Mouse (Mus musculus) lung, postnatal 10 days (tissue): ENCODE data around the gene Stx1b.
"Not testable (repeated sequence)": the region's sequence is repeated elsewhere in the genome, so short reads cannot be mapped to it uniquely, and the experiment has no call there.

ENCODE experiments used
- DNase-seq: peaks from one replicate; pipeline ENCODE4 v3.0.0; 2021

The Stx1b gene

DNA sequence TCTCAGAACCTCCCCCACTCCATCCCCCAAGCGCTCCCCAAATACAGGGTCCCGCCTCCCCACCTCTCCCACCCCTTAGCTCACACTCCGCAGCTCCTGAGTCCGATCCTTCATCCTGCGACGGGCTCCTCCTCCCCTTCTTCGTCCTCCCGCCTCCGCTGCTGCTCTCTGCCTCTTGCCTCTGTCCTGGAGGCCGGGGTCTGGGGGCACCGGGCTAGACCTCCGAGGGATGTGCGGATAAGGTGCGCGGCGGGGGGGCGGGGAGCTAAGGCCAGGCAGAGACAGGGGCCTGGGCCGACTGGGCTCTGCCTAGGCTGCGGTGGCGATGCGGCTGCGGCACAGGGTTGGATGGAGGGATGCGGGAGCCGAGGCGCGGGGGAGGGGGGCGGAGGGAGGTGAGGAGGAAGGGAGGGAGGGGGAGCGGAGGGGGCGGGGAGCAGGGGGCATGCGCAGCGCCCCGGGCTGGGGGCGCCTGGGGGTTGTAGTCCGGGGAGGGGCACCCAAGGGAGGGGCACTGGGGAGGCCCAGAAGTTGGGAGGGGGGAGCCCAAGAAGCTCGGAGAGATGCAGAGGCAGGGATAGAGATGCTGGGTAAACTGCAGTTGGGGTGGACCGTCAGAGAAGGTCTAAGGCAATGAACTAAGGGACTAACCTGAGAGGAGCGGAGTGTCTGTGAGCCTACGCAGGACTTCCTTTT lies at the start of gene Stx1b, which contains the start of gene Stx4a:
Stx1b (minus strand) TSS at position 374 of the 696 bp plus-strand sequence.
Stx4a (plus strand) TSS at position 119 of the 696 bp plus-strand sequence.
- peak; percentile 35 for DNase-seq

DNA sequence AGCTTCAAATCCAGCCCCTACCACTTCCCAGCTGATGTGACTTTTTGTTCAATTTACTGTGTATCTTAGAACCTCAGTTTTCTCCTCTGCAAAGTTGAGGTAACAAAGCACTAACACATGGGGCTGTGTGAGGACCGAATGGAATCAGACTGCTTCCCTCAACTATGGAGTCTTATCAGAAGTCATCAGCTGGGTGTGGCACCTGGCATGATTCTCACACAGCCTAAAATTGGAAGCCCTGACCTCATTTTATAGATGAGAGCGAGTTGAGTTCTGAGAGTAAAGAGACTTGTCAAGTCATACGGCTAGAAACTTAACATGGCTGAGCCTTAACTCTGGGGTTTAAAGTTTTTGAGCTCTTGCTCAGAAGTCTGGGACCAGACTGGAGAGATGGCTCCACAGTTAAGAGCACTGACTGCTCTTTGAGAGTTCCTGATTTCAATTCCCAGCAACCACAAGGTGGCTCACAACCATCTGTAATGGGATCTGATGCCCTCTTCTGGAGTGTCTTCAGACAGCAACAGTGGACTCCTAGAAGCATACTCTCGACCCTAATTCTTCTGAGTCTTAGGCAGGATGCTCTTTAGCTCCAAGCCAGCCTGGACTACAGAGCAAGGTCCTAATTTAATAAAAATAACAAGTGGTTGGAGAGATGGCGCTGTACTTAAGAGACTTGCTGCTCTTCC lies 45.9 kb upstream of the Stx1b start:
- no peak for DNase-seq

DNA sequence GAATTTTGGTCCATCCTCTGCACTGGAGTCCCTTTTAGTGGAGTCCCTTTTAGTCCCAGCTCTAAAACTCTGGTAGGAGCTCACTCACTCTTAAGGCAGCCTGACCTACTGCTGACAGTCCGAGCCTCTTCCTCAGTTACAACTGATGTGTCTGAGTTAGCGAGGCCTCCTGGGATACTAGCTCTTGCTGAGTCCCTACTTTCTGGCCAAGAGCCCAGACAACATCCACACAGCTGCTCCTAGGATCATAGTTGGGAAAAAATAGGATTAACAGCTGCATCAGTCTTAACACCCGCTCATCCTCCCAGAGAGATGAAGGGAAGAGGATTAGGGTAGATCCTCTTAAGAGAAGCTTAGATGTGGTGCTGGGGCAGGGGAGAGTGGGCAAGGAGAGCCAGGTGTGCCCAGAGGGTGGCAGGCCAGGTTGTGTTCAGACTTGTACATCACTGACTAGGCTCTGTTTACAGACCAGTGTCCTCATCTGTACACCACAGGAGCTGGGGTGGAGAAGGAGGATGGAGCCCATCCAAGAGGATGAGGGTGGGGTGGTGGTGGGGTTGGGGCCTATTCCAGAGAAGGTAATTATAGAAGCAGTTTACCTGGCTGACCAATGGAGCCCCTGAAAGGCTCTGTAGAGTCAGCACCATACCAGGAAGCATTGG lies 44.9 kb upstream of the Stx1b start:
- DNase-seq, result peak; percentile 51

DNA sequence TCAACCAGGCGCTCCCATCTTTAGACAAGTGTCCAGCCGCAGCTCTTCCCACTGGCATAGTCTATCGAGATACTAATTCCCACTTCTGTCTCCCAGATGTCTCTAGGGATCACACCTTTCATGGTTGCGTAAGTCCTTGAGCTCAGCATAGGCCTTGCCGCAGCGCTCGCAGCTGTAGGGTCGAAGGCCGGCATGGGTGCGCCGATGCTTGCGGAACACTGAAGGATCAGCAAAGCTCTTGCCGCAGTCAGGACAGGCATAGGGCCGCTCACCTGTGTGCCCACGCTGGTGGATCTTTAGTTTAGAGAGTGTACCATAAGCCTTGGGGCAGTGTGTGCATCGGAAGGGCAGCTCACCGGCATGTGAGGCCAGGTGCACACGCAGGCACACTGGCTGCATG lies 43.3 kb upstream of the Stx1b start:
- no peak for DNase-seq

DNA sequence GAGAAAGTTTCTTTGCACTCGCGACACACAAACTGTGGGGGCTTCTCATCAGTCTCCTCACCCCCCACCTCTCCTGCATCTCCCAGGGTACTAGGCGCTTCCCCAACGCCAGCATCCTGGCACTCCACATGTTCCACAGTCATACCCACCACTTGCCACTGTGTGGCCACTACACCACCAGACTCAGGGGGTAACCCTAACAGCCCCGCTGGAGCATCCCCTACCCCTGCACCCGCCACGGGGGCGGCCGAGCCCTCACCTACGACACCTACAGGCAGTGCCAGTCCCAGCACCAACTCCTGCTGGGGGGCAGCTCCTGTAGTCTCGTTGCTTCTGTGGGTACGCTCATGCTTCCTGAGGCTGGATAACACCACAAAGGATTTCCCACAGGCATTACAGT lies 42.1 kb upstream of the Stx1b start:
- DNase-seq, result no peak

DNA sequence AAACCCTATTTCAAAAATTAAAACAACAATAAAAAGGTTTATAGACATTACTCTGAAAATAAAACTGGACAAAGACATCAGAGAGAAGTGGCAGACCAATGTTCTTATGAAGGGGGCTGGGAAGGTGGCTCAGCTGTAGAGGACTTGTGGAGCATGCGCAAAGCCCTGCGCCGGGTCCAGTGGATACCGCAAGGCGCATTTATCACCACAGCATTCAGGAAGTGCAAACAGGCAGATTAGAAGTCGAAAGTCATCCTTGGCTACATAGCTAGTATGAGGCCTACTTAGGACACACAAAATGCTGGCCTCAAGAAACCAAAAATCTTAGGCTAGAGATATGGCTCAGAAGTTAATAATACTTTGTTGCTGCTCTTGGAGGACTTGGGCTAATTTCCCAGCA lies 33.9 kb upstream of the Stx1b start:
- no peak for DNase-seq

DNA sequence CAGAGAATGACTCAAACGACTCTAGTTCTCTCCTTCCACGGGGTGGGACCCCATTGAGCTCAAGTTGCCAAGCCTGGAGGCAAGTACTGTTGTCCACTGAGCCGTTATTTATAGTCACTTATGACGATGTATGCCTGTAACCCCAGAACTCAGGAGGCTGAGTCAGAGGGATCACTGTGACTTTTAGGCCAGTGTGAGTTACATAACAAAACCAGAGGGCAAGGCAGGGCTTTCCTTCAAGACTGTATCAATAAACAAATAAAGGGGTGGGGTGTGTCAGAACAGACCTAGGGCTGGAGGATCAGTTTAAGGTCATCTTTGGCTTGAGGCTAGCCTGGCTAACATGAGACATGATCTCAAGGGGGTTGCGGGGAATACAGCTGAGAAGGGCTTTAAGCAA lies 26.6 kb upstream of the Stx1b start:
- DNase-seq, result no peak

DNA sequence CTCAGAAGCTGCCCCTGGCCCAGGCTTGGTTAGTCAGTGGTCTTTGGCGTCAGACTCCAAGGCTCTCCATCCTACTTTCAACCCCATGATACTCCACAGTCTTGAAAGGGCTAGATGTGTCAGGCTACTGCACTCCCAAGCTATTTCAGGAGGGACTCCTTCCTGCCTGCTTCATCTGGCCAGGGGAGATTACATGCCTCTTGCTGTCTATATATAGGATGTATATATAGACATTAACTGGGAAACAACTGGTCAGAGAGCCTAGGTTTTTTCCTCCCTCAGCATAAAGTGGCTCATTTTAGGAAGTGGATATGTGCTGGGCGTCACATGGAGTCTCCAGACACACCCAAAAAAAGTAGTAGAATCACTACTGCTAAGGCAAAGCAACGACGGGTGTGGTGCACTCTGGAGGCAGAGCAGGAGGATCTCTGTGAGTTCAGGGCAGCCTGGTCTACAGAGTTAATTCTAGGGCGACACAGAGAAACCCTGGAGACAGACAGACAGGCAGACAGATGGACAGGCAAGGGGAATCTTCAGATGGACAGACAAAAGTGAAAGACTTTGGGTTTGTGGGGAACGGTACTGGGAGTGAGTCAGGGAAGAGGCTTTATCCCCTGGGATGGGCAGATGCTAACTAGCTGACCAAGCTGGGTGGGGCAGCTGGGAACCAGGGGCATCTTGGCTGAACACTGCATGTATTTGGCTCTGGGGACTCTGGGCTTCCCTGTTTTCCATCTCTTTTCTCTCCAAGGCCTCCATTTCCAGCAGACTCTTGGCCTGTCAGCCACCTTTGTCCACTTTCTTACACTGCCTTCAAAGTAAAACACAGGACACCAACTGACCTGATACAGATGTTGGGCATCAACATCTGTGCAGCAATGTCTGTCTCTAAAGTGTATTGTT lies 25.9 kb upstream of the Stx1b start:
- DNase-seq, result no peak

DNA sequence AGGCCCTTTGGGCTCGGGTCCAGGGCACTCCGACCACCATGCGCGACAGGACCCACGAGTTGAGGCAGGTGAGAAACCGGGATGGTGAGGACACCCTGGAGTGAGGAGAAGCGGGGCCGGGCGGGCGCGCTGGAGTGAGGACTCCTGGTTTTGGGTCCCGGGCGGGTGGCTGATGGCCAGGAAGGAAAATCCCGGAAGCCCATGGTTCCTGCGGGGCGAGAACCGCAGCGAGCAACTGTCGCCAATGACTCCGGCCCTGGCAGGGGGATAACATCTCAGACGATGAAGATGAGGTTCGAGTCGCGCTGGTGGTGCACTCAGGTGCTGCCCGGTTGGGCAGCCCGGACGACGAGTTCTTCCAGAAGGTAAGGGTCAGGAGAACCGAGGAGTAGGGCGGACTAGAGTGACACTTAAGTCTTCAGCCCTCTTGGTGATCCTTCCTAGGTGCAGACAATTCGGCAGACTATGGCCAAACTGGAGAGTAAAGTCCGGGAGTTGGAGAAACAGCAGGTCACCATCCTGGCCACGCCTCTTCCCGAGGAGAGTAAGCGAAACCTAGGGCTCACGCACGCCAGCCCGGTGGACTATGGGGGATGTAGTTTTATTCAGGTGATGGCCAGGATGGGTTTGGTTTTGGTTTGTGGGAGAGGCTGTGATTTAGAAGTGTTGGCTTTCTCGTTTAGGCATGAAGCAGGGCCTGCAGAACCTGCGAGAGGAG lies 17.8 kb upstream of the Stx1b start:
- DNase-seq, result peak; percentile 91

DNA sequence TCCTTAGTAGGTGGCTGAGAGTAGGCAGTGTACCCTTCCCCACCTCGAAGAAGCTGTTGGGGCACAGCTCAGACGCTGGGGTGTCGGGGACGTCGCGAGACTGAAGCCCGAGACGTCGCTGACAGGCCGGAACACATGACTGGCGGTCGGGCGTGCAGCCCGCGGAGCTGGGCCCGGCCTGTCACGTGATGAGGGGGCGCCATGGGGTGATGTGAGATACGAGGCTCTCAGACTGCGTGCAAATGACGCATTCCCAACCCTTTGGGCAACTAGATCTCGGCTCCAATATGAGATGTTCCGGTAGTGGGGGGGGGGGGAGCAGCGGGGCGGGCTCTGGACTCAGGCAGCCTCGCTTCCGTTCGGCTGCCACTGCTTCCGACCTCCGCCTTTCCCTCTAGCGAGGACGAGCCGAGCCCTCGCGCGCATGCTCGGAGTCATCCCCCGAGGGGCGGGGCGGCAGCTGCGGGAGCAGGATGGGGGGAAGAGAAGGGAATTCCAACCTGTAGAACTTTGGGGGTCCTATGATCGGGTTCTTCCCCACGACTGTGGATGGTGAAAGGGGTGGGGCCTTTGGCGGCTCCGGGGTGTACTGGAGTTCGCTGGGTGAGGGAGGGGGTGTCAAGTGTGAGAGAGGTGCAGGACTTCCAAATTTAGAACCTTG lies 17.1 kb upstream of the Stx1b start:
- DNase-seq, result peak; percentile 97

DNA sequence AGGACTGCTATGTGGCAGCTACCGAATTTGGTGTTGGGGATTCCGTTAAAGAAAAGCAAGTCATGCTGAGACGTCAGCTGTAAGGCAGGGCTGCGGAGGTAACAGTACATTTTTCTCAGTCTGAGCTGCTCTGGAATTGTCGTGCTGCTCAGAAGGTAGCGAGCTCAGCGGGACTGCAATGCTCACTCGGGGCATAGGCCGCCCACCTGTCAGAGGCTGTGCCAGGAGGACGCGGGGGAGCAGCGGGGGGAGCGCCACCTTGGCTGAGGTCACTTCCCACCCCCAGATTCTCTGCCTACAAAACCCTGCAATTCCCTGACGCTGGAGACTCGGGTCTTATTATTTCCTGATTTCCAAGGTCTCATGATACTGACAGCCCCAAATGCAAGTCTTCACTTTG lies 16.5 kb upstream of the Stx1b start:
- DNase-seq, result peak; percentile 66

DNA sequence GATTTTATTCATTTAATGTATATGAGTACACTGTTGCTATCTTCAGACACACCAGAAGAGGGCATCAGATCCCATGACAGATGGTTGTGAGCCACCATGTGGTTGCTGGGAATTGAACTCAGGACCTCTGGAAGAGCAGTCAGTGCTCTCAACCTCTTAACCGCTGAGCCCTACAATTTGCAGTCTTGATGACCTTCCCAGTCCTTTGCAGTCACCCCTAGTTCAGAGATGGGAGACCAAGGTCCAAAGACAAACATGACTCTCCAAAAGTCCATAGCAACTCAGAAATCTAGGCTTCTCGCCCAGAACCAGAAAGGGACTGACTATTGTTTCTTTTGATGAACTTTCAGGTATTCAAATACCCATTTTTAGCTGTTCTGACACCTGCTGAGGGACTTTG lies 15.7 kb upstream of the Stx1b start:
- not testable (repeated sequence) for DNase-seq

DNA sequence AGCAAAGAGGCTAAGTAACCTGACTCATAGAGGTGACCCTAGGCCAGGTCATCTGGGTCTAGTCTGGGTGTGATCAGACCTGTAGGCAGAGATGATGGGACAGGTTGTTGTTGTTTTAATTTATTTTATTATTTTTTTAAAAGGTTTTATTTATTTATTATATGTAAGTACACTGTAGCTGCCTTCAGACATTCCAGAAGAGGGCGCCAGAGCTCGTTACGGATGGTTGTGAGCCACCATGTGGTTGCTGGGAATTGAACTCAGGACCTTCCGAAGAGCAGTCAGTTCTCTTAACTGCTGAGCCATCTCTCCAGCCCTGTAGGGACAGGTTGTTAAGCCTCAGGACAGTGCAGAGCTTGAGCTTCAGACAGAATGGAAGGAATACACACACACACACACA lies 13.5 kb upstream of the Stx1b start:
- not testable (repeated sequence) for DNase-seq

DNA sequence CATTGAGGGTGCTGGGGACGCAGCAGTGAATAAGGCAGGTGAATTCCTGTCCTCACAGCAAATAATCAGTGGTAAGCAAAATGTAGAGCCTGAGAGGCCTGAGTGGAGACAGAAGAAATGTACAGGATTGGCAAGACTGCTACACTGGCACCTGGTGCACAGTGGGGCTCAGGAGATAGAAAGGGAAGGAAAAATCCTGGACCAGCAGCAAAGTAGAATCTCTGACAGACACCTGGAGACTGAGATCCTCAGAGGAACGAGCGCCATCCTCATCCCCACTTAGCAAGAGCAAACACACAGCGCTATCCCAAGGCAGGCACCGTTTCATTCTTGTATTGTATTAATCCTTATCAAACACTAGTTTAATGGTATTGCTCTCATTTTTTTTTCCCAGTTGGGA lies 13.1 kb upstream of the Stx1b start:
- DNase-seq, result no peak

DNA sequence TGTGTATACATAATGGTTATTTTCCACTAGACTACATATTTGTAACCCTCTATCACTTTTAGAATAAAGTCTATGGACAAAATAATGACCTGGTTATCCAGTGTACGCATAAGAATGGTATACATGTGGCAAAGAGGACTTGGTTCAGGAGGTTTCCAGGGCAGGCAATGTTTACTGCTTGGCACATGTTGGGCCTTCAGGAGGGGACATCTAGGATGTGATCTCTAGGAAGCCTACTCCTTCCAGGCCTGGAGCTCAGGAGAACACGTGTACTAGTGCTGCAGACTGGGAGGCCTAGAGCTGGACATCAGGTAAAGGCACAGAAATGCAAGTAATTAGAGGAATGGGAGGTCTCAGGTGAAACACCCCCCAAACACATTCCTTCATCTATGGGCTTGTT lies 11.2 kb upstream of the Stx1b start:
- no peak for DNase-seq

DNA sequence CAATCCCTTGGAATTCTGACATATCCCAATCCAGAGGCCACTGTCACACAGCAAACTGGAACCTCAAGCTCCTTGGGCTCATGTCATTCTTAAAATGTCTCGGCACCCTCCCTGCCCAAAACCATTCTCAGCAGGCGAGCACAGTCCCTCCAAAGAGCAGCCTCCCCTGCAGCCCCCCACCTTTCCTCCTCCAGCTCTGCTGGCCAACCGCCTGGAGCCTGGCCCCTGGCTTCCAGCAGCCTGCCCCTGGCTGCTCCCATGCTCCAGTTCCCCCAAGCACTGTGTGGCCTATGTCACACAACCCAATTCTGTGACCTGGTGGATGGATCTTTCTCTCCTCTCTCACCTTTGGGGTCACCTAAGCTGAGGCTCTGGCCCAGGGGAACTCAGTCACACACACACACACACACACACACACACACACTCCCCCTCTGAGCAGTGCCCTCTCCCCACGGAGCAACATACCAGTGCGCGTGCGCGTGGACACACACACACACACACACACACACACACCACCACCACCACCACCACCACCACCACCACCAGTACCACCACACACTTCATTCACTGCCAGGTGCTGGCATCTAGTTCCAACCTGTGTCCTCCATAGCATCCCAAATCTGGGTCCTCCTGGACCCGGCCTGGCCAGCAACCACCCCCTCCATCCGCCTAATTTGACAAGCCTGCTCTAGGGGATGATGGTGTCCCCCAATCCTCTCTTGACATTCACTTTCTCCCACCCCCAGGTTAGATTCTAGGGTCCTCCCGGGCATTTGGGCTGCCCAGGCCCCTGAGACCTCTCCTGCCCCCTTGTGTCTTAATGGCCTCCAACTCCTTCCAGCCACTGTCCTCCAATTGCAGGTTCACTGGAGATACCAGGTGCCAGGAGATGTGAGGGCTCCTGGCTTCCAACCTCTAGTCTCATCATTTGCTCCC lies 845 bp downstream of the Stx1b start:
- no peak for DNase-seq

DNA sequence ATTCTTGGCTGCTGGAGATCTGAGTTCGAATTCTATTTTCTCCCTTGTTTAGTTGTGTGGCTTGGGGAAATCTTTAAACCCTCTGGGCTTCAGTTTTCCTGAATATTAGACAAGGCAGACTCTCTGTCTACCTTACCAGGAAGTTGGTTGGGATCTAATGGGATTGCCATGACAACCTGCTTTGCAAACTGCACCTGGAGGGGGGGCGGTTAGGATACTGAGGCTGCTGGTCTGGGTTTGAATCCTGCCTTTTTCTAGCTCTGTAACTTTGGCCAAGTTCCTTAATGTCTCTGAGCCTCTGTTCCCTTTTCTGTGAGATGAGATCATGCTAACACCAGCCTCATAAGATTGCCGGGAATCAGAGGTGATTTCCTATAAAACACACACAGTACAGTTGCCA lies 1.9 kb downstream of the Stx1b start:
- DNase-seq, result no peak

DNA sequence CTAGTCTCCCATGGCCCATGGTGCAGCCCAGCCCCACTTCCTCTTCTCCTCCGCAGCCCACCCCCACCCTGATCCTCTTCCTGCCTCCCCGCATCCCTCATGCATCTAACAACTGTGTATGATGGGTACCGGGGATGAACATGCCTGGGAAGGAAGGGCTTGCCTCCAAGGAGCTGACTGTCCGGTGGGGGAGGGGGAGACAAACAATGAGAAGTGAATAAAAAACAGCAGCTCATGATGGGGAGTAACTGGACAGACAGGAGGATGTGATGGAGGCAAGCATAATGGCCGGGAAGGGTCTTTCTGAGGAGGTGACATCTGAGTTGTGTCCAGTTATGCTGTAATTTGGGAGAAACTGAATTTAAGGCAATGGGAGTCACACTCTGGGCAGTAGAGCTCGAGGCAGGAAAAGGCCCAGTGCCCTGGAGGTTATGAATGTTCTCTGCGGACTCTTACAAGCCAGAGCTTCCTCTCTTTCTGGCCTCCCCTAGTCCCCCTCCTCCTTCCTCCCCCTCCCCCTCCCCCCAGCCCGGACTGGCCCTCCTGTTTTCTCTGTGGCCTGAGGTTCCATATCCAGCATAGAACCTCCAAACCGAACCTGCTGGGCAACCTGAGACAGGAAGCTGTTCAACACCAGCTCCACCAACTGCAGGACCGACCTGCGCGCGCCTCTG lies 3.4 kb downstream of the Stx1b start:
- peak; percentile 31 for DNase-seq

DNA sequence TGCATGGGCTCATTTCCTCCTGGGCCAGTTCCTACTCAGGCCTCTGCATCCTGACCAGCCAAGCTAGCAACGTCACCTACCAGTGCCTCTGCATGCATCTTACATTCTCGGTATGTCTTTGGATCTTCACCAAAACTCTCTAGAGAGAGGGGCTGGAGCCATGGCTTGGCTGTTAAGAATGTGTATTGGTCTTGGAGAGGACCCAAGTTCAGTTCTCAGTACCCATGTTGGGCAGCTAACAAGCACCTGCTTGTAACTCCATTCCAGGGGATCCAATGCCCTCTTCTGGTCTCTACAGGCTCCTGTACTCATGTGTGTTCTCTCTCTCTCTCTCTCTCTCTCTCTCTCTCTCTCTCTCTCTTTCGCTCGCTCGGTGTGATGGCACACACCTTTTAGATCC lies 6.6 kb downstream of the Stx1b start:
- no peak for DNase-seq

DNA sequence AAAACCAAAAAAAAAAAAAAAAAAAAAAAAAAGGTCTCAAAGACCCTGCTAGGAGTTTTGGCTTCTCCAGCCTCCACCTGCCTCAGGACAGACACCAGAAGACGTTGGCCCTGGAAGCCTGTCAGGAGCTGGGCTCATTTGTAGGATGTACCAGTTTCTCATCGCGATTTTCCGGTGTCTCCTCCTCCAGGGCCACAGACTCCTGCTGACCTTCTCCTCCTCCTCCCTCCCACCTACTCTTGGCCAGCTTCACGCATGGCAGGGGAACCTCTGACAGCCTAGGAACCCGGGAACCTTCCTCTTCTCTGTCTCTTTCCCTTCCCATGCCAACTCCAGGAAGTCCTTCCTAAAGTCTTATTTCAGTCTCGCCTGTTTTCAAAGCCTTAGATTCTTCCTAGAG lies 7.3 kb downstream of the Stx1b start:
- no peak for DNase-seq
